Mouse (Mus musculus): ENCODE data around the gene Pelp1.
"Not testable (repeated sequence)": the region's sequence is repeated elsewhere in the genome, so short reads cannot be mapped to it uniquely, and the experiment has no call there.

Gene Pelp1

GRCm38 (mm10) chr11:70426598-70426997, 16.8 kb upstream of the Pelp1 start:
- peak; percentile 45 for DNase-seq (ENCODE audit: low read depth, low spot score)

- DNase-seq (ENCODE audit: low read depth, low spot score): no peak
These were observed 9.7 kb upstream of the Pelp1 start for GRCm38 (mm10) chr11:70419486-70419885.

GRCm38 (mm10) chr11:70418199-70418598, 8.4 kb upstream of the Pelp1 start:
- peak; percentile 8 for DNase-seq (ENCODE audit: low read depth, low spot score)

- peak; percentile 85 for DNase-seq (ENCODE audit: low read depth, low spot score)
These were observed 4.1 kb upstream of the Pelp1 start for GRCm38 (mm10) chr11:70413961-70414360.

- DNase-seq (ENCODE audit: low read depth, low spot score): peak; percentile 77
These were observed 2.8 kb upstream of the Pelp1 start for GRCm38 (mm10) chr11:70412591-70412990.

- no peak for DNase-seq (ENCODE audit: low read depth, low spot score)
These were observed 439 bp upstream of the Pelp1 start for GRCm38 (mm10) chr11:70410297-70410643.

GRCm38 (mm10) chr11:70403598-70403997, 6.2 kb downstream of the Pelp1 start:
- DNase-seq (ENCODE audit: low read depth, low spot score): no peak

GRCm38 (mm10) chr11:70389421-70389820, 20.4 kb downstream of the Pelp1 start:
- no peak for DNase-seq (ENCODE audit: low read depth, low spot score)

GRCm38 (mm10) chr11:70387436-70387835, 22.4 kb downstream of the Pelp1 start:
- no peak for DNase-seq (ENCODE audit: low read depth, low spot score)

GRCm38 (mm10) chr11:70384136-70384535, 25.7 kb downstream of the Pelp1 start:
- DNase-seq (ENCODE audit: low read depth, low spot score): no peak

- no peak for DNase-seq (ENCODE audit: low read depth, low spot score)
These were observed 28.5 kb downstream of the Pelp1 start for GRCm38 (mm10) chr11:70381330-70381729.

GRCm38 (mm10) chr11:70380478-70381005, 29.3 kb downstream of the Pelp1 start:
- DNase-seq (ENCODE audit: low read depth, low spot score): no peak

- DNase-seq (ENCODE audit: low read depth, low spot score): no peak
These were observed 33.8 kb downstream of the Pelp1 start for GRCm38 (mm10) chr11:70376054-70376453.

GRCm38 (mm10) chr11:70374302-70374701, 35.5 kb downstream of the Pelp1 start:
- DNase-seq (ENCODE audit: low read depth, low spot score): peak; percentile 71

- no peak for DNase-seq (ENCODE audit: low read depth, low spot score)
These were observed 36.8 kb downstream of the Pelp1 start for GRCm38 (mm10) chr11:70372849-70373557.

GRCm38 (mm10) chr11:70372396-70372795, 37.4 kb downstream of the Pelp1 start:
- no peak for DNase-seq (ENCODE audit: low read depth, low spot score)

- not testable (repeated sequence) for DNase-seq (ENCODE audit: low read depth, low spot score)
These were observed 41.2 kb downstream of the Pelp1 start for GRCm38 (mm10) chr11:70368626-70369025.

- not testable (repeated sequence) for DNase-seq (ENCODE audit: low read depth, low spot score)
These were observed 42.1 kb downstream of the Pelp1 start for GRCm38 (mm10) chr11:70367701-70368100.

- DNase-seq (ENCODE audit: low read depth, low spot score): no peak
These were observed 58.0 kb downstream of the Pelp1 start, which contains the start of gene Alox15 for GRCm38 (mm10) chr11:70351868-70352267. Gene Alox15 (minus strand): TSS chr11:70352031.

GRCm38 (mm10) chr11:70348630-70349029, 61.2 kb downstream of the Pelp1 start:
- peak; percentile 76 for DNase-seq (ENCODE audit: low read depth, low spot score)

- DNase-seq (ENCODE audit: low read depth, low spot score): no peak
These were observed 62.0 kb downstream of the Pelp1 start for GRCm38 (mm10) chr11:70347861-70348260.

- no peak for DNase-seq (ENCODE audit: low read depth, low spot score)
These were observed 64.3 kb downstream of the Pelp1 start for GRCm38 (mm10) chr11:70345546-70345945.

GRCm38 (mm10) chr11:70345061-70345460, 64.8 kb downstream of the Pelp1 start:
- DNase-seq (ENCODE audit: low read depth, low spot score): no peak
